Mouse (Mus musculus) common myeloid progenitor, adult 5-6 weeks (primary cell): ENCODE results near the gene Mbtps1. TPM values are rescaled to one million over a fixed set of nuclear protein-coding genes. Genes with fewer than 3 reads are reported as not detected.

Source experiments
- ATAC-seq: replicated peaks from 2 replicates; pipeline ENCODE4 v1.8.0; 2016; ENCODE audit warnings: low read depth, mild to moderate bottlenecking, moderate TSS enrichment, inconsistent platforms; ENCODE audit not compliant: poor library complexity, severe bottlenecking
- total RNA-seq: library from RNA; stranded (forward); fragments of 200-1000, 187-1606 nt; gene quantifications from 2 replicates; pipeline ENCODE4 v1.2.3, GENCODE M21; 2017

Gene Mbtps1
- total RNA-seq = 43.7 and 50.4 TPM in 2 replicates

DNA sequence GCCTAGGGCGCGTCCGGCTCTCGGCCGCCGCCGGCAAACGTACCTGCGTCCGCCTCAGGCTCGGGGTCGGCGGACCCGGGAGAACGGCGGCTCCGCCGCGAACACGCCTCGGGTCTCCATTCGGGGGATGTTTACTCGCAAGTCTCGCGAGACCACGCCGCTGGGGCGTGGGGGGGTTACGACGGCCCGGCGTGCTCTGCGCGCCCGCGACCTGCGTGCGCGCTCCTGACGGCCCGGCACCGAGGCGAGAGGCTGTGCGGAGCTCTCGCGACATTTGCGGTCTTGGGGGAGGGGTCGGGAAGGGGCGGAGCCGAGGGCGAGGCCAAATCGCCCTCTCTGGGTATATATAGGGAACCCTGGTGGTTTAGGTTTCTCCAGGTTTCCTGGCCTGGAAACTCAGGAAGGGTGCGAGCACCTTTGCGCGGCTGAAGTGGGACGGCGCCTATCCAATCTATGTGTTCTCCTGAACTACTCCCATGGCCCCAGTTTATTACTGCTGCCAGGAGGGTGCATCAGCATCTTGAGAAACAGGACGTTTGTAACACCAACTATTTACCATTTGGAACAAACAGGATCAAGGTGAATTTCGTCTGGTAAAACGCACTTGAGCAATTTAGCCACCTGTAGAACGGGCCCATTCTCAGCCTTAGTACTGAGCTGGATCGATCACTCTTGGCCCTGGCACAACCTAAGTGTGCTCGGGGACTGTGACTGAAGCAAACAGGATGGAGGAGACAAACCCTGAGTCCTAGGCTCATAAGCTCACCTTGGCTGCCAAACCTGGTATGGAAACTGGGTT, at the start of gene Mbtps1:
Gene Mbtps1 (minus strand): TSS at position 133 of the 799 bp plus-strand sequence.
- ATAC-seq = peak; percentile 95

DNA sequence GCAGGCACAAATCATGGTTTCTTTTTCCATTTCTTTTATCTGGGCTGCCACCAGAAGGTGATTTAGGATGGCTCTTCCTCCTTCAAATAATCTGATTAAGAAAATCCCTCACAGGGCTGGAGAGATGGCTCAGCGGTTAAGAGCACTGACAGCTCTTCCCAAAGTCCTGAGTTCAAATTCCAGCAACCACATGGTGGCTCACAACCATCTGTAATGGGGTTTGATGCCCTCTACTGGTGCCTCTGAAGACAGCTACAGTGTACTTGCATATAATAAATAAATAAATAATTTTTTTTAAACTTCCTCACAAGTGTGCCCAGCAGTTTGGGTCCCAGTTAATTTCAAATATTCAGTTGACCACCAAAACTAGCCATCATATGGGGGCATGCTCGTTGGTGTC, 47.7 kb upstream of the Mbtps1 start:
- no peak for ATAC-seq

DNA sequence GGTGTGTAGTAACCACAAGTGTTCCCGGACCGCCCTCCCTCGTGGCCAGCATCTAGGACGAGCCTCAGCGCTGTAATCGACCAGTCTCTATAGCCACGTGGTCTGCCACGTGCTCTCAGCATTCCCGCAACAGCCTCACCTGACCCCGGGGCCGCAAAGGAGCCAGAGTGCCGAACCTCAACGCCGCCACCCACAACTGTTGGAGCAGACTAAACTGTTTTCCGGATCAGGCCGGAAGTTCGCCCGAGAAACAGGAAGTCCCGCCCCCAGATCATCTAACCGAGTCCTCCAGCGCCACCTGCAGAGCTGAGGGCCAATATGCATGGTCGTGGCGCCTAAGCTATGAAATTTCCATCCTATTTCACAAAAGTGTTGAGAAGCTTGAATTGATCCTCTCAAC, 46.5 kb upstream of the Mbtps1 start, which contains the start of gene Taf1c:
Gene Taf1c (minus strand): TSS at position 227 of the 400 bp plus-strand sequence.
- peak; percentile 97 for ATAC-seq

DNA sequence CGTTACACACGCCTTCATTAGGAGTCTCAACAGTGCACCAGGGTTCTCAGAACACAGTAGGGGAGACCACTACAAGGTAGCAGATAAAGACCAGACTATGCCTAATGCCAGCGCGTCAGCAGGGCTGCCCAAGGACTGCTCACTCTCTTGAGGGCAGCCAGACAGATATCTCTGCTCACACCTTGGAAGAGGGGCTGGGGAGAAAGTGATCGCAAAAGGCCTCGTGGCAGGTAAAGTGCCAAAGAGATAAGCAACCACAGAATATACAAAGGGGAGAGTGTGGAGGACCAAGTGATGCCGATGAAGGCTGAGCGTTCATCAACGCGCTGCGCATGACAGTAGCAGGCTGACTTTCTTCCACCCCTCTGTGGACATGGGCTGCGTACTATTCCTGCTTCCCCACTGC, 45.9 kb upstream of the Mbtps1 start:
- peak; percentile 50 for ATAC-seq

DNA sequence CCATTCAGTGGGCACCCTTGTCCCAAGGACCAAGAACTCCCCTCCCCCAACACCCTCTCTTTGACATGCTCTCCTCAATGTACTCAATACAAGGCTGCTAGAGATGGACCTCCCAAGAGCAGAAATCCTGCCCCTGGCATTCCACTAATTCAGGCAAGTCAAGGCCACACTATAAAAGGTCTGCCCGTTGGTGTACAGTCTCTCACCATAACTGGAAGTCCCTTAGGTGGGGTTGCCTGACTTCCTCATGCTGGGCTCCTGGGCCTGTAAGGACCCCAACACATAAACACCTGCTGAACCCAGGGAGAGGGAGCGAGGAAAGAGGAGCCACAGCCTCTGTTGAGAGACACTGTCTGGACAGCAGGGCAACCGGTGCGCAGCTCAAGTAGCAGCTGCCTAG, 45.2 kb upstream of the Mbtps1 start:
- ATAC-seq = no peak

DNA sequence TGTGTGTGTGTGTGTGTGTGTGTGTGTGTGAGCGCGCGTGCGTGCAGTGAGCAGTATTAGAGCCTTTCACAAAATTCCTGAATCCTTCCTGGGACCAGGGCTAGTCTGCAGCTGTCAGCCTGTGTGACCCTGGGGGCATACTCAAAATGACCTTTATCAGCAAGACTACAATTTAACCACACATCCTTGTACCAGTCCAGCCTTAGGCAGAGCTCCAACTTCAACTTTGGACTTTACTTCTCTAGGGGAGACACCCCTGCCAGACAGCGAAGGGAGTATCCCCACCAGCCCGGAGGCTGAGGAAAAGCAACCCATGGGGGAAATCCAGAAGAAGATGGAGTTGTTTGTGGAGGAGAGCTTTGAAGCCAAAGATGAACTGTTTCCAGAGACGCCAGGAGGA, 32.9 kb upstream of the Mbtps1 start:
- ATAC-seq = no peak

DNA sequence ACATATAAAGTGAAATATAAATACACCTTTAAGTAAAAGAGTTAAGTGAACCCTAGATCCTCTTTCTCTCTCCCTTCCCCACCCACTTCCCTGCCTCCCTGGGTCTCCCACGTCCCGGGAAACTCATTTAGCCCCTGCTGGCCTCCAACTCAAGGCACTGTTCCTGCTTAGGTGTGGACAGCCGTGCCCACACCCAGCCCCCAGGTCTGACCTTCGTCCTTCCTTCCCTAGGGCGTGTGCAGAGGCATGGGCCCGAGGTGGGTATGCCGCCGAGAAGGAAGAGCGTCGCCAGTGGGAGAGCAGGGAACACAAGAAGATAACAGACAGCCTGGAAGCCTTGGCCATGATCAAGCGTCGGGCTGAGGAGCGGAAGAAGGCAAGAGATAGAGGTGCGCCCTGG, 31.8 kb upstream of the Mbtps1 start:
- ATAC-seq = no peak

DNA sequence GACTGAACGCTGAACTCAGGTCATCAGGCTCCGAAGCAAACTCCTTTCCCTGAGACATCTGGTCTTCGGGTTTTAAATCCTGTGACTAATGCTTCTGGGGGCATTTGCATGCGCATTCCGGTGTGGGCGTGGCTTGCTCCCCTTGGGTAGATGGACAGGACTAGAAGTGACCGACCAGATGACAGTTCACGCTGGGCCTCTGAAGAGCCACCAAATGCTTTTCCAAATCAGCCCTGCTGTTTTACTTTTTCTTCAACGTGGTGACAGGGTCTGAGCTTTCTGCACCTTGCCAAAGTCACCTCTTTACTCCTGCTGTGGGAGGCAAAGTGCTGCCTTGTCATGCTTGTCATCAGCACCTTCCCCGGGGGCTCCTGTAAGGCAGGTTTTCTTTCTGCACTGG, 30.3 kb upstream of the Mbtps1 start:
- no peak for ATAC-seq

DNA sequence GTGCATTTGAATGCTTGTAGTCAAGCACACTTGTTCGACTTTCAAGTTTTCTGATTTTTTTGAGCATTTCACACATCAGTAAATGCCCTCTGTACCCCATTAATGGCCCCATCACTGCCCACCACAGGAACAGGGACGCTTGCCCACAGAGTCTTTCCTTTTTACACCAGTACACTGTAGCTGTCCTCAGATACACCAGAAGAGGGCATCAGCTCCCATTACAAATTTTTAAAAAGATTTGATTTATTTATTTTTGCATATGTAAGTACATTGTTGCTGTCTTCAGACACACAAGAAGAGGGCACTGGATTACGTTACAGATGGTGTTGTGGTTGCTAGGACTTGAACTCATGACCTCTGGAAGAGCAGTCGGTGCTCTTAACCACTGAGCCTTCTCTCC, 29.8 kb upstream of the Mbtps1 start:
- no peak for ATAC-seq

DNA sequence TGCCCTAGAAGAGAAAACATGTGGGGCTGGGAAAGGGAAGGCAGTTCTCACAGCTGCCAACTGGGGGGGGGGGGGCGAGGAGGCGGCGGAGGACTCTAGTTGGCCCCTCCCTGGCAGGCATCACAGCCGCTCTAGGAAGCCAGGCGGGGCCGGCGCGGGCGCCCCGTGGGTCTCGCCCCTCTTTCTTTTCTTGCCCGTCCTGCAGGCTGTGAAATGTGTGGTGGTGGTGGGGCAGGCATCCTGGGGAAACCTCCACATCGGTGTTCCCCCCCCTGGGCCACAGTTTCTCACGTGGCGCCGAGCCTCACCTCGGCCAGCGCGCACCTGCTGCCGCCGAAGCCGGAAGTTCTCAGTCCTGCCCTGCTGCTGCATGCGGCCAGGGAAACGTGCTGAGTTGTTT, 27.4 kb upstream of the Mbtps1 start:
- ATAC-seq = peak; percentile 78

DNA sequence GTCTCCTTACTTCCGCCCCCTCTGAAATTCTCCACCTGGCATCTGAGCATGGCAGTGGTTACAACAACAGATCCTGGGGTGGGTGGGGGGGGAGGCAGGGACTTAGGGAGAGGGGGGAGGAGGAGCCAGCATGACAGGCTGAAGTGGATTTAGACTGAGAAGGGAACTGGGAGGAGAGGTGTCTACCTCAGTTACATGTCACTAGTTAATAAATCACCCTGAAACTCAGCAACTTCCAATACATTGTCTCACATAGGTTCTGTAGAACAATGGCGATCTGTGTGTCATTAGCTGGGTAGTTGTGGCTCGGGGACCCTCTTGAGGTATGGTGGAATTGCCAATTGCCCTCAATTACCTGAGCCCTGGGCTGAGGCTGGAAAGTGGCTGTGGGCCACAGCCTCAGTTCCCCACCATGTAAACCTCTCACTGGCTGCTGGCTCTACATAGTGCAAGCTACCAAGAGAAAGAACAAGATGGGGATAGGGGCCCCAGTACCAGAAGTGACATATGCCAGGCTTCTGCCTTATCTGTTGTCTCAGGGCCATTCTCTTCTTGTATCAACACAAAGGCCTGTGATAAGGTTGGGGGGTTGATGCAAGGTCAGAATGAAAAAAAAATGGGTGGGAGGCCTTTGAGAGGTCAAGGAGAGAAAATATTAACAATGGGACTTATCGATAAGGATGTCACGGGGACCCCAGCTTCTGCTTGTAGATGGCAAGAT, 22.1 kb upstream of the Mbtps1 start:
- no peak for ATAC-seq

DNA sequence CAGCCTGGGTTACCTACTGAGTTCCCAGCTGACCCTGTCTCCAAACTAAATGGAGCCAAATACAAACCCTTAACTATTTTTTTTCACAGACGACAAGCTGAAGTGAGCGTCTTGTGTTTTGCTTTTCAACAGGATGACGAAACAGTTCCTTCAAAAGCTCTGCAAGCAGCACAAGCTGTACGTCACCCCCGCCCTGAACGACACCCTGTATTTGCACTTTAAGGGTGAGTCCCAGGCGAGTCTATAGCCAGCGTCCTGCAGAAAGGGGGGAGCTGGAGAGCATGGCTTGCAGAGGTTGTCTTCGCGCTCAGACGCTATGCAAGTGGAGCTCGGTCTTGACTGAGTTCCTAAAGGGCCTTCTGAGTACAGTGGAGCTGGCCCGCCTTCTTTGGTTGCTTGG, 20.6 kb upstream of the Mbtps1 start:
- no peak for ATAC-seq

DNA sequence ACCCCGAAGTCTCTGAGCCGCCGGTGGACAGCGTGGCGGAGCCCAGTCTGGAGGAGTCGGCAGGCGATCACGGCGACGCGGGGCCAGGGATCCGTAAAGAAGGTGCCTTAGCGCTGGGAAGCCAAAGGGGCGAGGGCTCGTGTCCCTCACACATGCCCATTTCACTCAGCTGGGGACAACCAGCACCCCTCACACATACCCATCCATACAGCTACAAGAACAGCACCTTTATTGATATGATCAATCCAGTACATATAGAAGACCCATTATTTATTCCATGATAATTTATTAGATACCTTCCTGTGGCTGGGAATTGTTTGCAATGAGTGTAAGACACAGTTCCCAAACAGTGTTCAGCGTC, 16.8 kb upstream of the Mbtps1 start:
- ATAC-seq = no peak

DNA sequence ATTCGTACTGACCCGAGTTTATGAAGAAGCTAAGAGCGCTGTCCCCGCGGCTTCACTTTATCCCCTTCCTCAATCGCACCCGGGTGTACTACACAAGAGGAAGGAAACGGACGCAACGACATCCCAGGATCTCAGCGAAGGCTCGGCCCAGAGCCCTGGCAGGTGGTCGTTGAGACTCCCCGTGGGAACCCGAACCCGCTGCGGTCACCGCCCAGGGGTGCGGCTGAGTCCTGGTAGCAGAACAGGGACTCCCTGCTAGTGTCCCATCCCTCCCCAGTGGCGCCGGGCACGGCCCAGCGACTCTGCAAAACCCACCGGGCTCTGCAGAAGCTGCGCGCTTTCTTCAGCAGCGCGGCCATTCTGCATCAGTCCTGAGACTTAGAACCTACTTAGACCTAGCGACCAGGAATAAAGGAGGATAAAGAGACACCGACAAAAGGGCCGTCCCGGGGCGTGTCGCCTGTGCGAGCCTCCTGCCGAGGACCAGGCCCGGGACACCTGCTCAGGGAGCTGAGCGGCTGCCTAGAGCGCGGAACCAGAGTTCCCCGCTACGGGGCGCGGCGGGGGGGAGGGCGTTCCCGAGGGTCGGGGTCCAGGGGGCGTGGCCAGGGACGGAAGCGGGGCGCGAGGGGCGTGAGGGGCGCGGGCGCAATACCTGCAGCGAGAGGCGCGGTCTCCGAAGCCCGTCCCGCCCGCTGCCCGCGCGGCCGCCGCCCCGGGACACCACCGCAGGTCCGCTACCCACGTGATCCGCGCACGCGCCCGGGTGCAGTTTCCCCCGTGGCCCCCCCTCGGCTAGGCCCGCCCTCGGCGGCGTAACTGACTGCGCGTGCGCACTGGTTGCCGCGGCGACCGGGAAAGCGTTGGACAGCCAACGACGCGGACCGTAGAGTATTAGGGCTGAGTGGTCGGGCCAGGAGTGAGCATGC, 16.2 kb upstream of the Mbtps1 start, which contains the start of the genes Hsdl1 and Dnaaf1:
Gene Hsdl1 (minus strand): TSS at position 747 of the 929 bp plus-strand sequence.
Gene Dnaaf1 (plus strand): TSS at position 799 of the 929 bp plus-strand sequence.
- peak; percentile 57 for ATAC-seq

DNA sequence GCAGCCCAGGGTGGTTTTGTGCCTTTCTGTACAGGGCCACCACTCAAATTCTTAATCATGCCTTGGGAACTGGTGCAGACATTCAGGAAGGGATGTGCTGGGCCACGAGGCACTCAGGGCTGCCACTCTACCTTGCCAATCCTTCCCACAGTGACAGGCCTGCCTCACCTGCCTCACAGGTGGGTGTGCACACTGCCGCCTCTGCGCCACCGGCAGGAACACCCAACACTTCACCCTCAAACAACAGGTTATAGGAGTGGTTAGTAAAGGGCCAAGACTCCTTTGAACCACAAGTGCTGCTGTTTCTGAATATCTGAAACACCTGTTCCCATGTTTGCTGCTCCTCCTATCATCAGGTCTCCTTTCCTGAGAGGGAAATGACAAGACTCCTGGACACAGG, 13.9 kb upstream of the Mbtps1 start:
- no peak for ATAC-seq

DNA sequence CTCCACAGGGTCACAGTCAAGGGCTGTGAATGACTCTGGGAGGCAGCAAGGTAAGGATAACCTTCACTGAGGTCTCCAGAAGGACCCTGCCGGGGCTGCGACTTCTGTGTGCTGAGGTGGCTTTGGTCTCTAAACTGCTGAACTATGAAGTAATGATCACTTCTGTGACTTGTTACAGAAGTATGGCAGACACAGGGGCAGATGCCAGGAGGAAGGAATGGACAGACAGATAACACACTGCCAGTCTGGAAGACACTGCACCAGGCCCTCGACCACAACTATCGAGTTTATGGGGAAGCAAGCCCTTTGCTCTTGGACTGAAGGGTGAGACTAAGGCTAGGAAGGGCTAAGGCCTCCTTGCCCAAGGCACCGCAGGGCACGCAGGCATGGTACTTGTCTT, 12.6 kb upstream of the Mbtps1 start:
- peak; percentile 54 for ATAC-seq

DNA sequence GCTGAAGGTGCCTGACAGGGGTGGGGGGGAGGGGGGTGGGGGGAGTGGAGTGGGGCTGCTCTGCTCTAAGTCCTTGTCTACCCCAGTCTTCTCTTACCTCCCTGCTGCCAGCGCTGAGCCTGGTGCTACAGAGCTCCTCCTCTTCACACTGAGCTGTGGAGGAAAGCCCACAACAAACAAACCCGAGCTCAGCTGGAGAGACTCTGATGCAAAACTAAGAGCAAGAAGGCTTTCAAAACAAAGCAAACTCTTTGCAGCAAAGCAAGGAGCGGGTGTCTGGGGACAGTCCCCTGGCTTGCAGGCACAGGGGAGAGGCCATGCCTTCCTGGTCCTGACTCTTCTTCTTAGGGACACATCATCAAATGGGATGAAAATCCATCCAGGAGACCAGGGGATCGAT, 11.3 kb upstream of the Mbtps1 start:
- no peak for ATAC-seq

DNA sequence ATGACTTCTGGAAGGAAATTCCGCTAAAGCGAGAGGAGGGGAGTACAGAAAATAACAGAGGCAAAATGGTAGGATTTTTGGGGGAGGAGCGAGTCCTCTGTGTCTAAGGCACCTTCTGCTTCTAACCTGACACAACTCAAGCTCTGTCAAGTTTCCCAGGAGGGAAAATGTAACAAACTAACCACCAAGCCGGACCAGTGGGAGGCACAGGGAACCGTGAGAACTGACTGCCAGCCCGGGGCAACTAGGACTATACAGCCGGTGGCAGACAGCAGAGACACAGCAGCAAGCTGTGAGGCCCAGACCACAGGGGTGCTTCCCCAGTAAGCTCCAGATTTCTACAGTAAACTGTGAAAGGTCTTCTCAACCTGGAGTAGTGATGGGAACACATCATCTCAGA, 10.4 kb upstream of the Mbtps1 start:
- no peak for ATAC-seq

DNA sequence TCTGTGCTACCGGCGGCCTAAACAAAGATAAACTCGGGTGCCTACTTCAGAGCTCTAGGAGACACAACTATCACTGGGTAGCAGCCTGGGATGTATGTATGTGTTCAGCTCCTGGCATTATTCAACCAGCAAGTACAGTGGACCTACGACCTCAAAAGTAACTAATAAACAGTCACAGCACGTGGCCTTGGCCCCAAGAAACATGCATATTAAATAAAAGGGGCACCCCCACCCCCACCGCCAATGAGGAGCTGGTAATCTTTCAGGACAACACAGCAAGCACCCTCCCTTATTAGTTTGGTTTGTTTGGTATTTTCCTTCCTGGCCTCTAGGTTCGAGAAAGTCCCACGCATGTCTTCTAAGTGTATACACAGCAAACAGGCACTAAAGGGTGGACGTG, 9.7 kb upstream of the Mbtps1 start:
- ATAC-seq = no peak

DNA sequence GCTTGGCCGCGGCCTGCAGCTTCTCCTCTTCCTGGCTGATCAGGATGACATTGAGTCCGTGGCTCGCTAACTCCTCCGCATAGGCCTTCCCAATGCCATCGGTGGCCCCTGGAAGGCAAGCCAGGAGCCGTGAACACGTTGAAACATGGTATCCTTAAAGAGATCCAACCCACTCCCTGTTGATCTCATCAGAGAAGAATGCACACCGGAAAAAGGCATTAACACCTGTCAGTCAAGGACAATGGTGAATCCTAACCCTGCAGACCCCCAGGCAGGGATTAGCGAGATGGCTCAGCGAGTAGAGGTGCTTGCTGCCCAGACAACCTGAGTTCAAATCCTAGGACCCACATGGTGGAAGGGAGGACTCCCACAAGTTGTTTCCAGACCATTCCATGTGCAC, 7.8 kb upstream of the Mbtps1 start:
- ATAC-seq = no peak
